Mouse (Mus musculus): Measurements from ENCODE around the gene Adat3. TPM values are rescaled to one million over a fixed set of nuclear protein-coding genes. Genes with fewer than 3 reads are reported as not detected.

The Adat3 gene
- polyA plus RNA-seq, 1 experiment from 2014 or later = 3.5 TPM

- Histone ChIP-seq H3K4me1 (replicated peaks) (0 out of 2 replicates have a peak, but pooled peaks cover 3% of the 10 kb centered on the region), H3K36me3 (peaks cover 64% of the 10 kb centered on the region)
- ATAC-seq (ENCODE audit: insufficient number of reproducible peaks, low FRiP score) = no peak
These were observed 11.1 kb downstream of the Adat3 start for GRCm38 (mm10) chr10:80613821-80614220.

GRCm38 (mm10) chr10:80614351-80614750 is 11.7 kb downstream of the Adat3 start:
- no peaks in the 10 kb centered on the region for H3K27me3 ChIP-seq (replicated peaks)
- no peak overlapping the region for H3K4me3 ChIP-seq
- whole genome bisulfite sequencing = 93% methylated on average over 6 of the region's 6 CpGs
- H3K4me2 ChIP-seq = no peak overlapping the region
- H3K4me1 ChIP-seq (replicated peaks) = 0 out of 2 replicates have a peak, but pooled peaks cover 3% of the 10 kb centered on the region
- H3K9me3 ChIP-seq (replicated peaks) = no peaks in the 10 kb centered on the region
- H3K36me3 ChIP-seq = peaks cover 58% of the 10 kb centered on the region
- no peak for ATAC-seq (ENCODE audit: insufficient number of reproducible peaks, low FRiP score)
- no peak overlapping the region for H3K9ac ChIP-seq
- H3K27ac ChIP-seq (ENCODE audit: poor library complexity, severe bottlenecking) = no peak overlapping the region

More at GRCm38 (mm10) chr10:80613821-80614220, 11.1 kb downstream of the Adat3 start:
- Histone ChIP-seq H3K27me3 (replicated peaks) (no peaks in the 10 kb centered on the region), H3K9ac (no peak overlapping the region), H3K4me3 (no peak overlapping the region), H3K4me2 (no peak overlapping the region), H3K27ac (ENCODE audit: poor library complexity, severe bottlenecking) (no peak overlapping the region), H3K9me3 (replicated peaks) (no peaks in the 10 kb centered on the region)
- 74% methylated on average over 3 of the region's 3 CpGs for WGBS

- 0 out of 2 replicates have a peak overlapping the region, but pooled peaks have one; percentile 28 for H3K27ac ChIP-seq (ENCODE audit: poor library complexity, severe bottlenecking)
- ATAC-seq (ENCODE audit: insufficient number of reproducible peaks, low FRiP score) = no peak
- no peak overlapping the region for H3K4me3 ChIP-seq
- peaks cover 32% of the 10 kb centered on the region for H3K36me3 ChIP-seq
- H3K9me3 ChIP-seq (replicated peaks) = no peaks in the 10 kb centered on the region
- H3K27me3 ChIP-seq (replicated peaks) = no peaks in the 10 kb centered on the region
- no peak overlapping the region for H3K9ac ChIP-seq
- H3K4me1 ChIP-seq (replicated peaks) = peaks cover 16% of the 10 kb centered on the region
- H3K4me2 ChIP-seq = no peak overlapping the region
- WGBS = 51% methylated on average over 9 of the region's 9 CpGs
These were observed 15.5 kb downstream of the Adat3 start for GRCm38 (mm10) chr10:80618181-80618580.

GRCm38 (mm10) chr10:80619465-80620244 is 17.0 kb downstream of the Adat3 start:
- Histone ChIP-seq H3K27ac (ENCODE audit: poor library complexity, severe bottlenecking) (no peak overlapping the region), H3K9me3 (replicated peaks) (no peaks in the 10 kb centered on the region), H3K36me3 (peaks cover 19% of the 10 kb centered on the region), H3K9ac (no peak overlapping the region), H3K4me2 (no peak overlapping the region), H3K27me3 (replicated peaks) (no peaks in the 10 kb centered on the region), H3K4me3 (no peak overlapping the region), H3K4me1 (replicated peaks) (peaks cover 29% of the 10 kb centered on the region)
- ATAC-seq (ENCODE audit: insufficient number of reproducible peaks, low FRiP score) = no peak
- 31% methylated on average over 8 of the region's 8 CpGs for WGBS

GRCm38 (mm10) chr10:80620365-80620764 is 17.7 kb downstream of the Adat3 start:
- H3K9ac ChIP-seq = no peak overlapping the region
- 79% methylated on average over 9 of the region's 9 CpGs for WGBS
- no peak for ATAC-seq (ENCODE audit: insufficient number of reproducible peaks, low FRiP score)
- H3K4me2 ChIP-seq = no peak overlapping the region
- H3K27ac ChIP-seq (ENCODE audit: poor library complexity, severe bottlenecking) = no peak overlapping the region
- peaks cover 36% of the 10 kb centered on the region for H3K4me1 ChIP-seq (replicated peaks)
- no peak overlapping the region for H3K4me3 ChIP-seq
- peaks cover 12% of the 10 kb centered on the region for H3K36me3 ChIP-seq
- no peaks in the 10 kb centered on the region for H3K27me3 ChIP-seq (replicated peaks)
- H3K9me3 ChIP-seq (replicated peaks) = no peaks in the 10 kb centered on the region

GRCm38 (mm10) chr10:80620796-80621689 is 18.4 kb downstream of the Adat3 start:
- Histone ChIP-seq H3K4me3 (peak overlapping the region; percentile 91), H3K36me3 (peaks cover 5% of the 10 kb centered on the region), H3K9ac (peak overlapping the region; percentile 58), H3K4me1 (replicated peaks) (peaks cover 43% of the 10 kb centered on the region), H3K9me3 (replicated peaks) (no peaks in the 10 kb centered on the region), H3K27me3 (replicated peaks) (no peaks in the 10 kb centered on the region), H3K27ac (ENCODE audit: poor library complexity, severe bottlenecking) (peak overlapping the region; percentile 94; the same call in 1 of the 2 replicates), H3K4me2 (peak overlapping the region; percentile 67)
- ATAC-seq (ENCODE audit: insufficient number of reproducible peaks, low FRiP score) = no peak
- WGBS = 56% methylated on average over 16 of the region's 16 CpGs

- H3K4me1 ChIP-seq (replicated peaks) = peaks cover 49% of the 10 kb centered on the region
- ATAC-seq (ENCODE audit: insufficient number of reproducible peaks, low FRiP score) = no peak
- H3K9ac ChIP-seq = peak overlapping the region; percentile 58
These were observed 18.9 kb downstream of the Adat3 start for GRCm38 (mm10) chr10:80621690-80621939.

GRCm38 (mm10) chr10:80621940-80622660 is 19.4 kb downstream of the Adat3 start:
- peak; percentile 95 for ATAC-seq (ENCODE audit: insufficient number of reproducible peaks, low FRiP score)
- Histone ChIP-seq H3K4me2 (peak overlapping the region; percentile 67), H3K9ac (peak overlapping the region; percentile 49; the same call in 1 of the 2 replicates), H3K4me3 (peak overlapping the region; percentile 91), H3K36me3 (no peaks in the 10 kb centered on the region), H3K4me1 (replicated peaks) (peaks cover 50% of the 10 kb centered on the region), H3K27me3 (replicated peaks) (no peaks in the 10 kb centered on the region), H3K27ac (ENCODE audit: poor library complexity, severe bottlenecking) (peak overlapping the region; percentile 94), H3K9me3 (replicated peaks) (no peaks in the 10 kb centered on the region)
- WGBS = 0% methylated on average over 64 of the region's 64 CpGs

More at GRCm38 (mm10) chr10:80621690-80621939, 18.9 kb downstream of the Adat3 start:
- Histone ChIP-seq H3K4me3 (peak overlapping the region; percentile 91), H3K4me2 (peak overlapping the region; percentile 67), H3K27me3 (replicated peaks) (no peaks in the 10 kb centered on the region), H3K27ac (ENCODE audit: poor library complexity, severe bottlenecking) (peak overlapping the region; percentile 94; the same call in 1 of the 2 replicates), H3K36me3 (no peaks in the 10 kb centered on the region), H3K9me3 (replicated peaks) (no peaks in the 10 kb centered on the region)
- 3% methylated on average over 9 of the region's 9 CpGs for WGBS

GRCm38 (mm10) chr10:80622661-80623456 is 20.2 kb downstream of the Adat3 start, which contains the start of gene Csnk1g2:
Csnk1g2 (plus strand) TSS chr10:80622838.
- Histone ChIP-seq H3K27ac (ENCODE audit: poor library complexity, severe bottlenecking) (peak within 1 kb of the TSS; percentile 94), H3K27me3 (replicated peaks) (no peaks in the 10 kb centered on the region), H3K36me3 (no peaks in the 10 kb centered on the region), H3K9me3 (replicated peaks) (no peaks in the 10 kb centered on the region), H3K4me1 (replicated peaks) (peaks cover 58% of the 10 kb centered on the region), H3K4me2 (peak within 1 kb of the TSS; percentile 87), H3K9ac (peak within 1 kb of the TSS; percentile 92), H3K4me3 (peak within 1 kb of the TSS; percentile 91)
- WGBS = under 1% methylated on average over 84 of the region's 85 CpGs
- ATAC-seq (ENCODE audit: insufficient number of reproducible peaks, low FRiP score) = peak; percentile 28

Data from heart, embryonic 12.5 days (tissue).